Mouse (Mus musculus) c-Kit-positive CD71-negative TER-119-negative erythroid progenitor cells, embryonic 14.5 days (primary cell): ENCODE measurements around the gene Gpr34.

Source experiments
- DNase-seq: peaks from one replicate; pipeline ENCODE4 v3.0.0-alpha.2; 2013; ENCODE audit warnings: low read depth

Gene Gpr34

DNA sequence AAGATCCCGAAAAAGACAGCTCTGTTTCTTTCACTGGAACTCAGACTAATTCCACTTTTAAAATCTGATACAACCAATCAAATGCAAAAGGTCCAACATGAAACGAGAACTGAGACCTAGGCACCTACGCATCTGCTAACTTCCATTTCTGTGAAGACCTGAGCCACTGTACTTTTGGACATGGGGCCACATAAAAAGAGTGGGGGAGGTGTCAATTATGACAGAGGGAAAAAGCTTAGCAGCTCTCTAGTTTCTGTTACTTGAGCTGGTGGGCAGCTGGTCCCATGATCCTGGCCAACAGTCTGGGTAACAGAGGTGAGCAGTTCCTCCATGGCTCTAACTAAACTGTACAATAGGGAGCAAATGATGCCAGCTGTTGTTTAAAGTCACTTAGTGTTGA, 41.1 kb downstream of the Gpr34 start:
- DNase-seq: no peak

GRCm38 (mm10) chrX:13681748-13682147, 49.9 kb downstream of the Gpr34 start:
- DNase-seq: no peak

DNA sequence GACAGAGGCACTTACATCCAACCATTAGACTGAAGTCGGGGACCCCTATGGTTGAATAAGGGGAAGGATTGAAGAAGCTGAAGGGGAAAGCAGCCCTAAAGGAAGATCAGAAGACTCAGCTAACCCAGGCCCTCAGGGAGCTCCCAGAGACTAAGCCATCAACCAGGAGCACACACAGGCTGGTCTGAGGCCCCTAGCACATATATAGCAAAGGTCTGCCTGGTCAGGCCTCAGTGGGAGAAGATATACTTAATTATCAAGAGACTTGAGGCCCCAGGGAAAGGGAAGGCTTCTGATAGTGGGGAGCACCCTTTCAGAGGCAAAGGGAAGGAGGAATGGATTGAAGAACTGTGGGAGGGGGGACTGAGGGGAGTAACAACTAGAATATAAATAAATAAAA, 54.7 kb downstream of the Gpr34 start:
- no peak for DNase-seq

- no peak for DNase-seq
These were observed 56.5 kb downstream of the Gpr34 start for GRCm38 (mm10) chrX:13688356-13688755.
